Mouse (Mus musculus): ENCODE measurements around the gene Unc45b.

DNA sequence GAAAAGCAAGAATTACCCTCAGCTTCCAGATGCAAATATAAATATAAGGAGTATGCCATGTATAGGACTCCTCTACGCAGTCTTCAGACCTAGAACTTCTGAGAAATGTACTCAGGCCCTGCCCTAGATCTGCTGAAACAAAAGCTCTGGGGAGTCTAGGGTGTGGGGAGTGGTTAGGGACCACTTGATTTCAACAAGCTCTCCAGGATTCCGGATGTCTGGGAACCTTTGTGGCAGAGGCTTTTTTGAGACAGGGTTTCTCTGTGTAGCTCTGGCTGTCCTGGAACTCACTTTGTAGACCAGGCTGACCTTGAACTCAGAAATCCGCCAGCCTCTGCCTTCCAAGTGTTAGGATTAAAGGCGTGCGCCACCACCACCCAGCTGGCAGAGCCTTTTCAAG lies 4.5 kb upstream of the Unc45b start:
- TF ChIP-seq CTCF (IDR thresholded peaks at IDR 0.05; ENCODE audit: extremely low read depth, insufficient read length, insufficient replicate concordance, low read depth, low read length): no peak
- no peak for TF ChIP-seq POLR2A (IDR thresholded peaks at IDR 0.05; ENCODE audit: low read depth, low read length)

Data from small intestine, adult 2 months (tissue).